Mouse (Mus musculus) stomach, postnatal 0 days (tissue): Measurements from ENCODE around the gene Lpcat1.

ENCODE experiments used
- CTCF ChIP-seq: IDR thresholded peaks from 2 replicates; pipeline ENCODE4 v1.5.1; 2016; ENCODE audit warnings: antibody characterized with exemption, low read depth, mild to moderate bottlenecking, moderate library complexity
- EP300 ChIP-seq: optimal IDR thresholded peaks from 2 replicates; pipeline ENCODE3; 2016; ENCODE audit warnings: antibody characterized with exemption

- no peak for TF ChIP-seq CTCF
- no peak for TF ChIP-seq EP300
These were observed 586 bp upstream of the Lpcat1 start for GRCm38 (mm10) chr13:73466411-73466810.
